Mouse (Mus musculus) megakaryocyte, embryonic 14.5 days (primary cell): ENCODE data around the gene Zfp386. TPM values are rescaled to one million over a fixed set of nuclear protein-coding genes. Genes with fewer than 3 reads are reported as not detected.
A peak's percentile ranks its signal among the peaks of the same experiment; 100 is the strongest.

Experiments
- H3K27me3 ChIP-seq: replicated peaks from 2 replicates; pipeline ENCODE3; 2012; ENCODE audit warnings: inconsistent platforms
- H3K36me3 ChIP-seq: replicated peaks from 2 replicates; pipeline ENCODE3; 2012; ENCODE audit warnings: low read length, inconsistent platforms, mixed read lengths
- H3K4me1 ChIP-seq: 2 replicates; pipeline ENCODE4 v1.6.1; 2012; ENCODE audit warnings: inconsistent platforms
- H3K4me3 ChIP-seq: replicated peaks from 2 replicates; pipeline ENCODE3; 2012; ENCODE audit warnings: moderate library complexity, mild to moderate bottlenecking, inconsistent platforms
- H3K9me3 ChIP-seq: 2 replicates; pipeline ENCODE4 v1.6.1; 2012; ENCODE audit warnings: inconsistent platforms
- FLI1 ChIP-seq: IDR thresholded peaks from 2 replicates; pipeline ENCODE4 v1.6.1; 2012; ENCODE audit warnings: low read length, inconsistent platforms, mixed read lengths
- GATA1 ChIP-seq: IDR thresholded peaks from 3 replicates; pipeline ENCODE4 v1.6.1; 2012; ENCODE audit warnings: mixed read lengths, low read length, inconsistent platforms, borderline replicate concordance
- polyA plus RNA-seq: library from polyadenylated mRNA; stranded (reverse); fragments of >175 nt; gene quantifications from 2 replicates; pipeline ENCODE4 v1.2.3, GENCODE M21; 2012; ENCODE audit warnings: low replicate concordance; ENCODE audit not compliant: insufficient read depth

Gene Zfp386
- polyA plus RNA-seq, 1 experiment, result 0.65 TPM

- Histone ChIP-seq H3K9me3 (peaks cover 26% of the 10 kb centered on the region), H3K4me1 (peaks cover 11% of the 10 kb centered on the region), H3K4me3 (peak overlapping the region; percentile 42), H3K36me3 (peaks cover 91% of the 10 kb centered on the region), H3K27me3 (no peaks in the 10 kb centered on the region)
- TF ChIP-seq FLI1, result no peak
- no peak for TF ChIP-seq GATA1
These were observed 8.6 kb downstream of the Zfp386 start for GRCm38 (mm10) chr12:116056112-116056511.

GRCm38 (mm10) chr12:116061561-116062193 is 14.2 kb downstream of the Zfp386 start:
- H3K9me3 ChIP-seq, result peaks cover 62% of the 10 kb centered on the region
- H3K4me1 ChIP-seq, result peaks cover 7% of the 10 kb centered on the region; the same call in 1 of the 2 replicates
- no peak for TF ChIP-seq FLI1
- no peak for TF ChIP-seq GATA1
- H3K36me3 ChIP-seq, result peaks cover 60% of the 10 kb centered on the region
- H3K27me3 ChIP-seq, result no peaks in the 10 kb centered on the region
- no peak overlapping the region for H3K4me3 ChIP-seq

GRCm38 (mm10) chr12:116062194-116062583 is 14.7 kb downstream of the Zfp386 start:
- Histone ChIP-seq H3K9me3 (peaks cover 62% of the 10 kb centered on the region), H3K36me3 (peaks cover 54% of the 10 kb centered on the region)

GRCm38 (mm10) chr12:116063020-116063419 is 15.5 kb downstream of the Zfp386 start:
- Histone ChIP-seq H3K4me3 (no peak overlapping the region), H3K4me1 (peaks cover 7% of the 10 kb centered on the region; the same call in 1 of the 2 replicates), H3K36me3 (peaks cover 46% of the 10 kb centered on the region), H3K27me3 (no peaks in the 10 kb centered on the region), H3K9me3 (peaks cover 60% of the 10 kb centered on the region)
- no peak for TF ChIP-seq GATA1
- TF ChIP-seq FLI1, result no peak

More at GRCm38 (mm10) chr12:116062194-116062583, 14.7 kb downstream of the Zfp386 start:
- TF ChIP-seq FLI1, result no peak
- TF ChIP-seq GATA1, result no peak
- H3K4me3 ChIP-seq, result no peak overlapping the region
- no peaks in the 10 kb centered on the region for H3K27me3 ChIP-seq
- peaks cover 7% of the 10 kb centered on the region; the same call in 1 of the 2 replicates for H3K4me1 ChIP-seq

- TF ChIP-seq FLI1 (no peak), GATA1 (no peak)
These were observed 23.5 kb downstream of the Zfp386 start for GRCm38 (mm10) chr12:116071023-116071422.

GRCm38 (mm10) chr12:116077074-116077854 is 29.7 kb downstream of the Zfp386 start, which contains the start of gene Vipr2:
TSS of gene Vipr2 (plus strand) at chr12:116077726.
- peak within 1 kb of the TSS; percentile 94 for H3K4me3 ChIP-seq
- H3K27me3 ChIP-seq, result peaks cover 52% of the 10 kb centered on the region
- H3K9me3 ChIP-seq, result no peaks in the 10 kb centered on the region
- no peak for TF ChIP-seq FLI1
- TF ChIP-seq GATA1, result no peak
- H3K4me1 ChIP-seq, result peaks cover 23% of the 10 kb centered on the region
- H3K36me3 ChIP-seq, result no peaks in the 10 kb centered on the region

More at GRCm38 (mm10) chr12:116071023-116071422, 23.5 kb downstream of the Zfp386 start:
- H3K9me3 ChIP-seq, result 0 out of 2 replicates have a peak, but pooled peaks cover under 1% of the 10 kb centered on the region
- H3K27me3 ChIP-seq, result peaks cover 27% of the 10 kb centered on the region
- peaks cover 19% of the 10 kb centered on the region for H3K4me1 ChIP-seq
- no peaks in the 10 kb centered on the region for H3K36me3 ChIP-seq
- no peak overlapping the region for H3K4me3 ChIP-seq

- H3K27me3 ChIP-seq, result peaks cover 51% of the 10 kb centered on the region
- peaks cover 25% of the 10 kb centered on the region for H3K4me1 ChIP-seq
- TF ChIP-seq FLI1, result no peak
- no peak for TF ChIP-seq GATA1
- no peaks in the 10 kb centered on the region for H3K9me3 ChIP-seq
- no peaks in the 10 kb centered on the region for H3K36me3 ChIP-seq
- peak overlapping the region; percentile 94 for H3K4me3 ChIP-seq
These were observed 30.4 kb downstream of the Zfp386 start for GRCm38 (mm10) chr12:116077855-116078366.

- no peak overlapping the region for H3K4me3 ChIP-seq
- peaks cover 19% of the 10 kb centered on the region for H3K4me1 ChIP-seq
- peaks cover 20% of the 10 kb centered on the region for H3K27me3 ChIP-seq
- no peaks in the 10 kb centered on the region for H3K36me3 ChIP-seq
- H3K9me3 ChIP-seq, result no peaks in the 10 kb centered on the region
- TF ChIP-seq GATA1 (no peak), FLI1 (no peak)
These were observed 35.6 kb downstream of the Zfp386 start for GRCm38 (mm10) chr12:116083125-116083524.

GRCm38 (mm10) chr12:116084294-116084693 is 36.8 kb downstream of the Zfp386 start:
- TF ChIP-seq GATA1 (no peak), FLI1 (no peak)
- H3K36me3 ChIP-seq, result no peaks in the 10 kb centered on the region
- no peaks in the 10 kb centered on the region for H3K9me3 ChIP-seq
- peaks cover 18% of the 10 kb centered on the region for H3K4me1 ChIP-seq
- no peak overlapping the region for H3K4me3 ChIP-seq
- H3K27me3 ChIP-seq, result peaks cover 11% of the 10 kb centered on the region
